ENCODE assay signal across 12 mouse cellular contexts in genomic region chr1:52655153-52655552, GRCm38 (mm10). TPM values are rescaled to one million over a fixed set of nuclear protein-coding genes. Genes with fewer than 3 reads are reported as not detected.
A peak's percentile ranks its signal among the peaks of the same experiment; 100 is the strongest.
DNase-seq lines count a peak whose midpoint lies in the region; ATAC-seq and TF ChIP-seq lines count a peak whose summit lies in the region.
"Had no signal": no experiment of that assay in that cellular context is flagged by ENCODE, and none has a peak within 500 bp of the region (broad histone marks: within the 10 kb centered on the region; RNA-seq: fewer than 3 reads in every experiment).

No protein-coding gene starts in this region.

- TF ChIP-seq RAD21 in MEL (IDR thresholded peaks at IDR 0.05; ENCODE audit: low read depth, low read length): no peak

- ATAC-seq in megakaryocyte, adult 5-6 weeks (ENCODE audit: poor library complexity, severe bottlenecking): peak; percentile 85
- ATAC-seq in forebrain, embryonic 13.5 days: no peak
- ATAC-seq: intestine, embryonic 15.5 days had no signal

- peak overlapping the region; percentile 30; the same call in 1 of the 2 replicates for H3K27ac ChIP-seq in MEL (ENCODE audit: control insufficient read depth, low read depth, low read length)
- H3K27ac ChIP-seq in forebrain, embryonic 13.5 days: no peak overlapping the region
- H3K27ac ChIP-seq: intestine, embryonic 15.5 days had no signal

- peak; percentile 24 for DNase-seq in CD4-positive helper T cell, adult 2 months (ENCODE audit: low read depth, low spot score)
- DNase-seq in MEL (ENCODE audit: low read depth, low spot score): peak; percentile 84
- DNase-seq in thymus, adult 18-20 months: peak; percentile 48 to 57
- no peak for DNase-seq in embryo, embryonic 10.5 days (ENCODE audit: low spot score)
- no peak for DNase-seq in cerebellum, postnatal 36 days
- no peak for DNase-seq in gastrocnemius, postnatal 4 days (ENCODE audit: low spot score in 2 of 2)
- DNase-seq: heart, postnatal 36 days; kidney, postnatal 36 days; midbrain, embryonic 14.5 days had no signal

- no peaks in the 10 kb centered on the region for H3K27me3 ChIP-seq in MEL (ENCODE audit: control insufficient read depth in 1 of 2, insufficient read depth in 2 of 2, low read length in 2 of 2)
- no peaks in the 10 kb centered on the region for H3K27me3 ChIP-seq in forebrain, embryonic 13.5 days
- H3K27me3 ChIP-seq: intestine, embryonic 15.5 days had no signal

- H3K4me2 ChIP-seq in forebrain, embryonic 13.5 days: no peak overlapping the region
- H3K4me2 ChIP-seq: intestine, embryonic 15.5 days had no signal

- no peaks in the 10 kb centered on the region for H3K9me3 ChIP-seq in MEL (replicated peaks; ENCODE audit: insufficient read depth, low read length)
- H3K9me3 ChIP-seq in forebrain, embryonic 13.5 days (replicated peaks): no peaks in the 10 kb centered on the region
- H3K9me3 ChIP-seq: intestine, embryonic 15.5 days had no signal

- peaks cover 0 to 18% of the 10 kb centered on the region in 2 experiments; a peak in 2 of 4 replicates for H3K36me3 ChIP-seq in MEL (ENCODE audit: control insufficient read depth in 1 of 2, insufficient read depth in 2 of 2, low read length in 2 of 2)
- H3K36me3 ChIP-seq in forebrain, embryonic 13.5 days (ENCODE audit: poor library complexity, severe bottlenecking): peaks cover 26% of the 10 kb centered on the region

- H3K79me2 ChIP-seq in MEL (ENCODE audit: control insufficient read depth, insufficient read depth, low read length, poor library complexity): no peaks in the 10 kb centered on the region

- WGBS in forebrain, embryonic 13.5 days: 88% methylated on average over 4 of the region's 4 CpGs

- TF ChIP-seq EP300 in MEL (IDR thresholded peaks at IDR 0.05; ENCODE audit: low read depth in 1 of 2, low read length in 2 of 2): peak; percentile 32 to 39; a peak in 3 of 4 replicates

- H3K4me3 ChIP-seq in MEL (ENCODE audit: control insufficient read depth in 1 of 2, insufficient read depth in 1 of 2, low read depth in 2 of 2, low read length in 2 of 2): no peak overlapping the region
- H3K4me3 ChIP-seq in forebrain, embryonic 13.5 days: no peak overlapping the region
- H3K4me3 ChIP-seq: intestine, embryonic 15.5 days had no signal

- no peak for TF ChIP-seq CTCF in MEL (IDR thresholded peaks at IDR 0.05 in 2 of 3, conservative IDR thresholded peaks at IDR 0.05 in 1 of 3; ENCODE audit: control insufficient read depth in 1 of 3, insufficient read depth in 1 of 3, low read depth in 2 of 3, low read length in 3 of 3, poor library complexity in 1 of 3, severe bottlenecking in 1 of 3)

- TF ChIP-seq POLR2A in MEL (IDR thresholded peaks at IDR 0.05; ENCODE audit: control insufficient read depth in 1 of 2, insufficient read depth in 1 of 2, low read depth in 1 of 2, low read length in 2 of 2, poor library complexity in 1 of 2): no peak

- H3K4me1 ChIP-seq in MEL (ENCODE audit: control insufficient read depth in 1 of 2, insufficient read depth in 2 of 2, low read length in 2 of 2): peaks cover 5 to 8% of the 10 kb centered on the region in 2 experiments; a peak in 3 of 4 replicates
- no peaks in the 10 kb centered on the region for H3K4me1 ChIP-seq in forebrain, embryonic 13.5 days
- H3K4me1 ChIP-seq: intestine, embryonic 15.5 days had no signal

- H3K9ac ChIP-seq in MEL (ENCODE audit: control insufficient read depth, low read depth, low read length, poor library complexity, severe bottlenecking): no peak overlapping the region
- H3K9ac ChIP-seq in forebrain, embryonic 13.5 days: no peak overlapping the region
- H3K9ac ChIP-seq: intestine, embryonic 15.5 days had no signal

TF ChIP-seq in MEL, 35 proteins besides CTCF, POLR2A, EP300 and RAD21:
- TF ChIP-seq GATA1 (IDR thresholded peaks at IDR 0.05; ENCODE audit: low read depth, low read length) (peak; percentile 26; the same call in 1 of the 2 replicates), TBP (IDR thresholded peaks at IDR 0.05; ENCODE audit: low read depth, low read length) (peak; percentile 51; the same call in 1 of the 2 replicates), ELF1 (IDR thresholded peaks at IDR 0.05; ENCODE audit: low read depth, low read length) (no peak), CHD2 (IDR thresholded peaks at IDR 0.05; ENCODE audit: low read length) (no peak), HCFC1 (IDR thresholded peaks at IDR 0.05; ENCODE audit: low read depth, low read length) (peak; percentile 45; the same call in 1 of the 2 replicates), ETS1 (IDR thresholded peaks at IDR 0.05; ENCODE audit: low read depth, low read length) (peak; percentile 82), JUND (IDR thresholded peaks at IDR 0.05; ENCODE audit: low read depth, low read length) (no peak), E2F4 (IDR thresholded peaks at IDR 0.05; ENCODE audit: borderline replicate concordance, low read depth, low read length) (no peak), TAL1 (IDR thresholded peaks at IDR 0.05; ENCODE audit: low read length) (no peak), NRF1 (IDR thresholded peaks at IDR 0.05; ENCODE audit: insufficient read depth, low read depth, low read length, poor library complexity, severe bottlenecking) (no peak)

RNA-seq across cellular contexts. Expression of gene Nemp2, which starts 24.6 kb away (rescaled TPM):
- 2.6 and 2.8 TPM in 2 replicates for total RNA-seq in MEL (2012; rRNA removed)
- polyA plus RNA-seq in MEL (2012; ENCODE audit: insufficient read depth in 1 of 2, insufficient read length in 2 of 2, low read depth in 1 of 2, low replicate concordance in 2 of 2, missing spikeins in 1 of 2): 1 to 10 TPM in 1 of 2 experiments, not detected in 1; 4.6 TPM
- 18.1 and 19.6 TPM in 2 replicates for total RNA-seq in megakaryocyte, adult 5-6 weeks (2015)
- total RNA-seq in megakaryocyte, adult 5-6 weeks (2017): 19.4 and 20.3 TPM in 2 replicates
- 9.6 and 9.8 TPM in 2 replicates for polyA plus RNA-seq in forebrain, embryonic 13.5 days (2015; fragmentation: Nextera tagmentation; extraction: Ambion mirVana)
- 1 to 10 TPM; 4.2 to 5.8 TPM for total RNA-seq in gastrocnemius, postnatal 4 days (2021)

Comparison
In these comparisons a context has a peak if more than half of its experiments do, and no peak if none do; other contexts are left out.
1. DNase-seq: peak in CD4-positive helper T cell, adult 2 months (single experiment), MEL (single experiment) and thymus, adult 18-20 months (2 of 2); none in embryo, embryonic 10.5 days (single experiment), cerebellum, postnatal 36 days (0 of 2) and gastrocnemius, postnatal 4 days (0 of 2).